Mouse (Mus musculus): ENCODE results near the gene Rgl2.

Gene Rgl2

DNA sequence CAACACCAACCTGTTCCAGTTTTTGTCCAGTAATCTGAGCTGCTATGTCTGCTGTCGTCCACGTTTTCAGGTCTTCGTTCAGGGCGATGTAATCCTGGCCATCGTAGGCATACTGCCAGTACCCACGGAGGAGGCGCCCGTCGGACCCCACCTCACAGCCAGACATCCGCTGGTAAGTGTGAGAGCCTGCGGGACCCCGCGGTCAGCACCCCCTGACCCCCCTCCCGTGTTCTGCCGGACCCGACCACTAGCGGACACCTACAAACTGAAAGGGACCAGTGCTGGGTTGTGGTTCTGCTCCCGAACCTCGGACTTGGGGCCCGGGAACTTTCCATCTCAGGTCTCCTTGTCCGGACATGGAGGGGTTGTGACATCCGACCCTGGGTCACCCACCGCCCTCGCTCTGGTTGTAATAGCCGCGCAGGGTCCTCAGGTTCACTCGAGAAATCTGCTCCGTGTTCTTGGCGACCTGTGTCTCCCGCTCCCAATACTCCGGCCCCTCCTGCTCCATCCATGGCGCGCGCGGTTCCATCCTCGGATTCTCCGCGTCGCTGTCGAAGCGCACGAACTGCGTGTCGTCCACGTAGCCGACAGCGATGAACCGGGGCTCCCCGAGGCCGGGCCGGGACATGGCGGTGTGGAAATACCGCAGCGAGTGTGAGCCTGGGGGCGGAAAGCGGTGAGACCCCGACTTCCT is 48.7 kb downstream of the Rgl2 start:
- no peak for DNase-seq

DNA sequence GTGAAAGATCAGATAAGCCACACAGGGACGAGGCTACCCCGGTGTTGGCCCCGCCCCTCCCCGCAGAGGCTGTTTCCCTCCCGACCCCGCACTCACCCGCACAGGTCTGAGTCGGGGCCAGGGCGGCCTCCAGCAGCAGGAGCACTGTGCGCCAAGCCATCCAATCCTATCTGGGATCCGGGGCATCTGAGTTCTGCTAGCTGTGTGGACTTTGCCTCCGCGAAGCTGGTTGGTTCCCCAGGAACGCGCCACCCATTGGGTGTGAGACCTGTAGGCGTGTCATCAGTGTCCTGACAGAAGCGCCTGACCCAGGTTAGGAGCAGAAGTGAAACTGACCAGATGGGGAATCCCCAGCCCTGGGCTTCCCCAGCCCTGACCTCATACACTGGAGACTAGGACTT is 49.3 kb downstream of the Rgl2 start:
- peak; percentile 65 for DNase-seq

DNA sequence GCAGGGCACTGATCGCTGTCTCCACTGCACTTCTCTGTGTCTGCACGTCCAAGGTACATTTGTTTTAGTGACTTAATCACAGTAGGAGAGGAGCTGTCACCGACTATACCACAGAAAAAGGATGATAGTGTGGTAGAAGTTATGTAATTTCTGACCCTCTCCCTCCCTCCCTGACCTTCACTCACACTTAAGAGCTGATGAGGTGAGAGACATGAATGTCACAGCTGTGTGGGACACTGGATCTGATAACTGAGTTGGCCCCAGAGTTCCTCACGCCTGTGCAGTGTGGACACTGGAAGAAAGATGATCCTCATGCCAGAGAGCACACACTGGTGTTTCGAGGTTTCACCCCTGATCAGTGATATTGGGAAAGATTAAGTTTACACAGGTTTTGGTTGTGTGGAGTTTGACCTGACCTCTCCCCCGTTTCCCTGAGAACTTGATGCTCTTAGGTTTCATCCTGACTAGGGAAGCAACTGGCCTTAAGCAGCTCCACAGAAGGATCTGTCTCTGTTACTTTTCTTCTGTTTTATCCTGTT is 50.2 kb downstream of the Rgl2 start:
- DNase-seq = no peak

DNA sequence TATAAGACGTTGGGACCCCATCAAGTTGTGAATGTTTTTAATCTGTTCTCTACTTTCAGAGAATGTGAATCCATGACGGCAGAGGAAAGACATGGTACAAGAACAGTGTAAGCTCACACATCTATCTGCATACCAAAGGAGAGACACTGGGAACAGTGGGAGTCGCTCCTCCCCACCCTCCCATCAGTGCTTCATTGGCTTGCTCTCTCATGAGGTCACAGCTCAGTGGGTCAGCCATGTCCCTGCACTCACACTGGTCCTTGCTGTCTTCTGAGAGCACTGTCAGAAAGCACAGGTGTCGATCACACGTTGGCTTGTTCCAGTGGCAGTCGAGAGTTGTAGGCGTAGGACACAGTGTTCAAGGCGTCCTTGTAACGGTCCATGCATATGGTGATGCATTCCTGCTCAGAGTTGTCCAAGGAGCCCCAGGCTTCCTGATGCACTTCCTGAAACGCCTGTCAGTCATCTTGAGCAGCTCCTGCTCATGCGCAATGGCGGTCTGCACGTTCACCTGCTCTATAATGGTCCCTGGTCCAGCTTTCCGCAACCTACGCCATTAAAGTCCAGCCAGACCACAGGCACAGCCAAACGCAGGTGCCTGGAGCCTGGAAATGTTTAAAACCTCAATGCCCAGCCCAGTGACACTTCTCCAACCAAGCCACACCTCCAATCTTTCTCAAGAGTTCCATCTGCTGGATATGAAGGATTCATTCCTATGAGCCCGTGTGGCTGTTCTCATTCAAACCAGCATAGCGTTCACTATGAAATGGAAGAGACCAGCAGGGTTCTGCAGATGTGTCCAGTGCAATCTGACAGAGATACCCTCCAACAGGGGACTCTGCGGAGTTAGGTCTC is 51.1 kb downstream of the Rgl2 start:
- no peak for DNase-seq

DNA sequence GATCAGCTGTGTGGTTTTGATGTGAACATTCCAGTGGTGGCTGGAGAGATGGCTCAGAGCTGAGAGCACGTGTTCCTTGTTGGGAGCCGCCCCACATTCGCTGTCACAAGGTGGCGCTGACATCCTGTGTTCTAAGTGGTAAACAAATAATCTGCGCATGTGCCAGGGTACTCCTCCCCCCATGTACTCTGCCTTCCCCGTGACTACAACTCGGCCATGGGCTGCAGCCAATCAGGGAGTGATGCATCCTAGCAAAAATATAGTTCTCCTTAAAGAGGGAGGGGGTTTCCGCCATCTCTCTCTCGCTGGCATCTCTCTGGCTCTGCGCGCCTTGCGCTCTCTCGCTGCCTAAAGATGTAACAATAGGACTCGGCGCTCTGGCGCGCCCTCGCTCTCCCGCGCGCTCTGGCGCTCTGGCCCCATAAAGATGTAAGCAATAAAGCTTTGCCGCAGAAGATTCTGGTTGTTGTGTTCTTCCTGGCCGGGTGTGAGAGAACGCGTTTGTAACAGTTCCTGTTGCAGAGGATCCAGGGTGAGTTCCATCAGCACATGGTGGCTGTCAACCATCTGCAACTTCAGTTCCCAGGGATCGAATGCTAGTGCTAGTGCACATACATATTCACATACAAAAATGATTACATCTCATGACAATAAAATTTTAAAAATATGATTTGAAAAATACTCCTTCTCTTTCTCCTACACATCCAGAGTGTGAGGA is 52.0 kb downstream of the Rgl2 start:
- DNase-seq = peak; percentile 95

DNA sequence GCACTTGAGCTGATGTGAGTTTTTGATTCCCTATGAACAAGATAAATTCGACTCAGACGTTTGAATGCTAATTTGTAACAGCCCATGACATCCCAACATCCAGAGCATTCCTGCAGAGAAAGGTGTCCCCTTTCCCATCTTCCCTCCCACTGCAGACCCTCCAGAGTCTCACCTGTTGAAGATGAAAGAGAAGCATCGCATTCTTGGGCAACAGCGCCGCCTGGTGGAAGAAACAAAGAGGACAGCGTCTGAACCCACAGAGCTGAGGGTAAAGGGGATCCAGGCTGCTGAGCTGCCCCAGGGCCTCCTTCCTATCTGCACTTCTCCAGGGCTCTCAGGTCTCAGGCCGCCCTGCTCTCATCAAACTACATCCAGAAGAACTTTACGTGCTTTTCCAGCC is 52.8 kb downstream of the Rgl2 start:
- peak; percentile 60 for DNase-seq
